Mouse (Mus musculus): ENCODE measurements at regions not wholly inside any gene's neighbourhood (a gene's known extent, or its start where the extent isn't known, plus 50 kb on each side); places are given as distances from the start of the nearest gene placed in this dataset.

- DNase-seq (ENCODE audit: extremely low spot score, low spot score), result no peak
Measured at GRCm38 (mm10) chr1:128786941-128787569, 195.0 kb upstream of the Cxcr4 start.

- DNase-seq (ENCODE audit: extremely low spot score, low spot score), result no peak
Measured at GRCm38 (mm10) chr1:128782286-128782685, 190.2 kb upstream of the Cxcr4 start.

- no peak for DNase-seq (ENCODE audit: extremely low spot score, low spot score)
Measured at GRCm38 (mm10) chr1:128781871-128782270, 189.8 kb upstream of the Cxcr4 start.

GRCm38 (mm10) chr1:128781311-128781710 is 189.2 kb upstream of the Cxcr4 start:
- DNase-seq (ENCODE audit: extremely low spot score, low spot score), result no peak

- DNase-seq (ENCODE audit: extremely low spot score, low spot score), result no peak
Measured at GRCm38 (mm10) chr1:128779586-128780158, 187.6 kb upstream of the Cxcr4 start.

- DNase-seq (ENCODE audit: extremely low spot score, low spot score), result no peak
Measured at GRCm38 (mm10) chr1:128772440-128772839, 180.3 kb upstream of the Cxcr4 start.

- no peak for DNase-seq (ENCODE audit: extremely low spot score, low spot score)
Measured at GRCm38 (mm10) chr1:128770786-128771185, 178.7 kb upstream of the Cxcr4 start.

GRCm38 (mm10) chr1:128767991-128768390 is 175.9 kb upstream of the Cxcr4 start:
- no peak for DNase-seq (ENCODE audit: extremely low spot score, low spot score)

- DNase-seq (ENCODE audit: extremely low spot score, low spot score), result no peak
Measured at GRCm38 (mm10) chr1:128767415-128767814, 175.3 kb upstream of the Cxcr4 start.

- no peak for DNase-seq (ENCODE audit: extremely low spot score, low spot score)
Measured at GRCm38 (mm10) chr1:128766894-128767268, 174.8 kb upstream of the Cxcr4 start.

GRCm38 (mm10) chr1:128766193-128766893 is 174.2 kb upstream of the Cxcr4 start:
- DNase-seq (ENCODE audit: extremely low spot score, low spot score), result no peak

GRCm38 (mm10) chr1:128765626-128766025 is 173.5 kb upstream of the Cxcr4 start:
- no peak for DNase-seq (ENCODE audit: extremely low spot score, low spot score)

GRCm38 (mm10) chr1:128765142-128765541 is 173.0 kb upstream of the Cxcr4 start:
- no peak for DNase-seq (ENCODE audit: extremely low spot score, low spot score)

GRCm38 (mm10) chr1:128762854-128763253 is 170.8 kb upstream of the Cxcr4 start:
- no peak for DNase-seq (ENCODE audit: extremely low spot score, low spot score)

- no peak for DNase-seq (ENCODE audit: extremely low spot score, low spot score)
Measured at GRCm38 (mm10) chr1:128762076-128762475, 170.0 kb upstream of the Cxcr4 start.

- DNase-seq (ENCODE audit: extremely low spot score, low spot score), result no peak
Measured at GRCm38 (mm10) chr1:128758802-128759481, 166.8 kb upstream of the Cxcr4 start.

GRCm38 (mm10) chr1:128758294-128758801 is 166.3 kb upstream of the Cxcr4 start:
- no peak for DNase-seq (ENCODE audit: extremely low spot score, low spot score)

- no peak for DNase-seq (ENCODE audit: extremely low spot score, low spot score)
Measured at GRCm38 (mm10) chr1:128753427-128754012, 161.4 kb upstream of the Cxcr4 start.

GRCm38 (mm10) chr1:128749437-128749994 is 157.4 kb upstream of the Cxcr4 start:
- DNase-seq (ENCODE audit: extremely low spot score, low spot score), result no peak

GRCm38 (mm10) chr1:128747196-128747790 is 155.2 kb upstream of the Cxcr4 start:
- DNase-seq (ENCODE audit: extremely low spot score, low spot score), result no peak

GRCm38 (mm10) chr1:128746461-128747009 is 154.4 kb upstream of the Cxcr4 start:
- no peak for DNase-seq (ENCODE audit: extremely low spot score, low spot score)
